Mouse (Mus musculus): ENCODE data around the gene Fadd.

Gene Fadd

GRCm38 (mm10) chr7:144531585-144532378 is 50.5 kb downstream of the Fadd start:
- no peak for DNase-seq (ENCODE audit: low read depth, low spot score)

DNA sequence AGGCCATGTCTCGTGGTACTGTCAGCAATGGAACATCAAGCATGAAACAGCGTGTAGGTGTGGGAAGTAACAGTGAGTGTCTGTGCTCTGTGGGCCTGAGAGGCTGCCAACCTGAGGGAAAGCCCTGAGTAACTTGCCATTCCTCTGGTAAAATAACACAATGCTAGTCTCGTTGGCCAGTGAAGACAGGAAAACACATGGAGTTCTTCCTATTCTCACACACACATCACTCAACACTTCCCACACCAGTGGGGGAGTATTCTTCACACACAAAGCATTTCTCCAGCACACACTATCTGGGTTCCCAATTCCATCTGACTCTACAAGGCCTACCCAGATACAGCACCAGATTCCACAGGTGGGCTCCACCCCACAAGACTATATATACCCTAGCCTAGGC is 52.4 kb downstream of the Fadd start:
- DNase-seq (ENCODE audit: low read depth, low spot score) = no peak

DNA sequence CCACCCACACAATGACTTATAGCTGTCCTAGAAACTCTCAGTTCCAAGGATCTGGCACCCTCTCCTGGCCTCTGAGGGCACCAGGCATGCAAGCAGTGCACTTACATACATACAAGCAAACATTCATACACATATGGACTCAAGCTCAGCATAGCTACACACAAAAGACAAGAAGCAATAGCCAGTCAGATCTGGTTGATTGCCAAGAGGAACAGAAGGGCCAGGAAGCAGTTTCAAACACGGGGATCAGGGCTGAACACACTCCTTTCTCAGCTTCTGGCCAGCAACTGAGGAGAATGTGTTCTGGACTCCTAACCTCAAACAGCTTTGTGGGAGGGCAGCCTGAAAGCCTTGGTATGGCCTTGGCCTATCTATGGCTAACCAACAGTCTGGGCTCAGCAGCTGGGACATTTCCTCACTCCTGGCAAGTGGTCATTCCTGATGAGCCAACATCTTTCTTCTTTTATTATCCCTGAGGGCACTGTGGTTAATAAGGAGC is 54.5 kb downstream of the Fadd start:
- DNase-seq (ENCODE audit: low read depth, low spot score) = no peak

All from retina, postnatal 7 days (tissue).